7 mouse cellular contexts compared by ENCODE assay signal in genomic region chr11:115859143-115859945, GRCm38 (mm10). TPM values are rescaled to one million over a fixed set of nuclear protein-coding genes. Genes with fewer than 3 reads are reported as not detected.
A peak's percentile ranks its signal among the peaks of the same experiment; 100 is the strongest.
DNase-seq lines count a peak whose midpoint lies in the region; ATAC-seq and TF ChIP-seq lines count a peak whose summit lies in the region.

No protein-coding gene starts in this region.

- peak overlapping the region; percentile 62 for H3K4me2 ChIP-seq in embryonic facial prominence, embryonic 14.5 days (ENCODE audit: low read depth, low read length)
- peak overlapping the region; percentile 60 for H3K4me2 ChIP-seq in limb, embryonic 14.5 days (replicated peaks; ENCODE audit: low read depth, low read length, severe bottlenecking)
- peak overlapping the region; percentile 44 for H3K4me2 ChIP-seq in midbrain, postnatal 0 days (ENCODE audit: low read depth, low read length, poor library complexity, severe bottlenecking)

- H3K9ac ChIP-seq in embryonic facial prominence, embryonic 14.5 days (ENCODE audit: low read depth, low read length) = peak overlapping the region; percentile 51
- H3K9ac ChIP-seq in limb, embryonic 14.5 days (ENCODE audit: low read depth, low read length, severe bottlenecking) = peak overlapping the region; percentile 36
- no peak overlapping the region for H3K9ac ChIP-seq in midbrain, postnatal 0 days (replicated peaks; ENCODE audit: low read length, poor library complexity, severe bottlenecking)

- peaks cover 6% of the 10 kb centered on the region; the same call in 1 of the 2 replicates for H3K4me1 ChIP-seq in embryonic facial prominence, embryonic 14.5 days (ENCODE audit: control insufficient read depth, insufficient read depth, low read length)
- H3K4me1 ChIP-seq in limb, embryonic 14.5 days (ENCODE audit: control insufficient read depth, insufficient read depth, low read length) = no peaks in the 10 kb centered on the region; the same call in 1 of the 2 replicates
- H3K4me1 ChIP-seq in midbrain, postnatal 0 days (ENCODE audit: insufficient read depth, low read length) = no peaks in the 10 kb centered on the region

- peak; percentile 93 for ATAC-seq in embryonic facial prominence, embryonic 14.5 days (ENCODE audit: low read depth)
- peak; percentile 69 for ATAC-seq in limb, embryonic 14.5 days (ENCODE audit: low FRiP score, low read depth)
- peak; percentile 69; the same call in 1 of the 2 replicates for ATAC-seq in midbrain, postnatal 0 days (ENCODE audit: low FRiP score)

- WGBS in embryonic facial prominence, embryonic 14.5 days = 5% methylated on average over 16 of the region's 75 CpGs
- WGBS in limb, embryonic 14.5 days = 2% methylated on average over 46 of the region's 75 CpGs
- WGBS in midbrain, postnatal 0 days = 2% methylated on average over 69 of the region's 75 CpGs

- H3K36me3 ChIP-seq in embryonic facial prominence, embryonic 14.5 days (ENCODE audit: control insufficient read depth, insufficient read depth, low read length) = no peaks in the 10 kb centered on the region
- 0 out of 2 replicates have a peak, but pooled peaks cover 6% of the 10 kb centered on the region for H3K36me3 ChIP-seq in limb, embryonic 14.5 days (ENCODE audit: control insufficient read depth, insufficient read depth, low read length)
- no peaks in the 10 kb centered on the region for H3K36me3 ChIP-seq in midbrain, postnatal 0 days (ENCODE audit: insufficient read depth, low read length)

- H3K27me3 ChIP-seq in embryonic facial prominence, embryonic 14.5 days (replicated peaks; ENCODE audit: control insufficient read depth, insufficient read depth, low read length) = peaks cover 49% of the 10 kb centered on the region
- H3K27me3 ChIP-seq in limb, embryonic 14.5 days (ENCODE audit: control insufficient read depth, insufficient read depth, low read length) = peaks cover 43% of the 10 kb centered on the region
- peaks cover 49% of the 10 kb centered on the region for H3K27me3 ChIP-seq in midbrain, postnatal 0 days (ENCODE audit: insufficient read depth, low read length)

- no peak overlapping the region for H3K27ac ChIP-seq in embryonic facial prominence, embryonic 14.5 days (replicated peaks; ENCODE audit: low read depth, low read length)
- no peak overlapping the region for H3K27ac ChIP-seq in limb, embryonic 14.5 days (replicated peaks; ENCODE audit: low read depth, low read length)
- no peak overlapping the region for H3K27ac ChIP-seq in midbrain, postnatal 0 days (ENCODE audit: low read depth, low read length)

- H3K4me3 ChIP-seq in embryonic facial prominence, embryonic 14.5 days (ENCODE audit: low read depth, low read length) = peak overlapping the region; percentile 41
- peak overlapping the region; percentile 40 for H3K4me3 ChIP-seq in limb, embryonic 14.5 days (replicated peaks; ENCODE audit: low read length)
- peak overlapping the region; percentile 27; the same call in 1 of the 2 replicates for H3K4me3 ChIP-seq in midbrain, postnatal 0 days (ENCODE audit: low read depth, low read length)

- TF ChIP-seq CTCF in midbrain, postnatal 0 days (IDR thresholded peaks at IDR 0.05) = peak; percentile 68

- TF ChIP-seq POLR2A in limb, embryonic 14.5 days (IDR thresholded peaks at IDR 0.05; ENCODE audit: borderline replicate concordance, extremely low read depth, insufficient read depth, insufficient read length) = no peak

- no peaks in the 10 kb centered on the region for H3K9me3 ChIP-seq in embryonic facial prominence, embryonic 14.5 days (ENCODE audit: control insufficient read depth, low read length)
- H3K9me3 ChIP-seq in limb, embryonic 14.5 days (ENCODE audit: control insufficient read depth, low read length) = no peaks in the 10 kb centered on the region
- no peaks in the 10 kb centered on the region for H3K9me3 ChIP-seq in midbrain, postnatal 0 days (ENCODE audit: low read length)

- DNase-seq in adrenal gland, postnatal 4 days (ENCODE audit: low spot score in 2 of 2) = peak; percentile 76 to 84
- DNase-seq in embryonic facial prominence, embryonic 14.5 days (ENCODE audit: low spot score) = peak; percentile 87
- DNase-seq in heart, adult 9 months (ENCODE audit: low spot score in 2 of 2) = peak; percentile 77 to 85
- DNase-seq in kidney, adult 9 months = peak; percentile 88
- DNase-seq in limb, embryonic 14.5 days (ENCODE audit: low spot score) = peak; percentile 79
- peak; percentile 71 for DNase-seq in midbrain, postnatal 0 days (ENCODE audit: low spot score)
- DNase-seq in spleen, postnatal 10 days (ENCODE audit: low spot score in 2 of 2) = peak; percentile 79 to 90

RNA-seq across cellular contexts. Expression of gene Myo15b, which starts 1.1 kb away (rescaled TPM):
- 1 to 10 TPM; 1.1 to 6.8 TPM for total RNA-seq in adrenal gland, postnatal 4 days (2021)
- 0.08 and 0.54 TPM in 2 replicates for polyA plus RNA-seq in embryonic facial prominence, embryonic 14.5 days (2014; fragmentation: Nextera tagmentation; extraction: Ambion mirVana)
- 0.55 and 1.3 TPM in 2 replicates for polyA plus RNA-seq in limb, embryonic 14.5 days (2012; rRNA removed)
- 0.54 and 0.56 TPM in 2 replicates for polyA plus RNA-seq in limb, embryonic 14.5 days (2014; fragmentation: Nextera tagmentation; extraction: Ambion mirVana)
- not detected in 2 replicates for total RNA-seq in midbrain, postnatal 0 days (2014; rRNA removed)
- polyA plus RNA-seq in midbrain, postnatal 0 days (2015; fragmentation: Nextera tagmentation; extraction: Ambion mirVana) = 0.09 and 0.29 TPM in 2 replicates

RNA-seq across cellular contexts. Expression of gene Llgl2, which starts 35.5 kb away (rescaled TPM):
- 10 to 100 TPM; 15.8 to 25.6 TPM for total RNA-seq in adrenal gland, postnatal 4 days (2021)
- polyA plus RNA-seq in embryonic facial prominence, embryonic 14.5 days (2014; fragmentation: Nextera tagmentation; extraction: Ambion mirVana) = 11.9 and 12.1 TPM in 2 replicates
- 11.2 and 12.6 TPM in 2 replicates for polyA plus RNA-seq in limb, embryonic 14.5 days (2012; rRNA removed)
- polyA plus RNA-seq in limb, embryonic 14.5 days (2014; fragmentation: Nextera tagmentation; extraction: Ambion mirVana) = 12.3 and 13.3 TPM in 2 replicates
- 0.99 and 1.0 TPM in 2 replicates for total RNA-seq in midbrain, postnatal 0 days (2014; rRNA removed)
- polyA plus RNA-seq in midbrain, postnatal 0 days (2015; fragmentation: Nextera tagmentation; extraction: Ambion mirVana) = 0.51 and 0.81 TPM in 2 replicates

RNA-seq across cellular contexts. Expression of gene Smim5, which starts 40.4 kb away (rescaled TPM):
- 1 to 10 TPM; 2.1 to 2.3 TPM for total RNA-seq in adrenal gland, postnatal 4 days (2021)
- polyA plus RNA-seq in embryonic facial prominence, embryonic 14.5 days (2014; fragmentation: Nextera tagmentation; extraction: Ambion mirVana) = 16.5 and 20.2 TPM in 2 replicates
- polyA plus RNA-seq in limb, embryonic 14.5 days (2012; rRNA removed) = 9.8 and 10.5 TPM in 2 replicates
- 16.0 and 17.5 TPM in 2 replicates for polyA plus RNA-seq in limb, embryonic 14.5 days (2014; fragmentation: Nextera tagmentation; extraction: Ambion mirVana)
- total RNA-seq in midbrain, postnatal 0 days (2014; rRNA removed) = not detected in 2 replicates
- 1.3 and 1.5 TPM in 2 replicates for polyA plus RNA-seq in midbrain, postnatal 0 days (2015; fragmentation: Nextera tagmentation; extraction: Ambion mirVana)

RNA-seq across cellular contexts. Expression of gene Tsen54, which starts 44.8 kb away (rescaled TPM):
- 10 to 100 TPM; 25.4 to 26.3 TPM for total RNA-seq in adrenal gland, postnatal 4 days (2021)
- polyA plus RNA-seq in embryonic facial prominence, embryonic 14.5 days (2014; fragmentation: Nextera tagmentation; extraction: Ambion mirVana) = 21.2 and 26.8 TPM in 2 replicates
- polyA plus RNA-seq in limb, embryonic 14.5 days (2012; rRNA removed) = 32.6 and 40.0 TPM in 2 replicates
- polyA plus RNA-seq in limb, embryonic 14.5 days (2014; fragmentation: Nextera tagmentation; extraction: Ambion mirVana) = 28.1 and 30.2 TPM in 2 replicates
- total RNA-seq in midbrain, postnatal 0 days (2014; rRNA removed) = 25.0 and 27.7 TPM in 2 replicates
- 14.8 and 15.5 TPM in 2 replicates for polyA plus RNA-seq in midbrain, postnatal 0 days (2015; fragmentation: Nextera tagmentation; extraction: Ambion mirVana)

RNA-seq across cellular contexts. Expression of gene Caskin2, which starts 45.9 kb away (rescaled TPM):
- total RNA-seq in adrenal gland, postnatal 4 days (2021) = 10 to 100 TPM; 59.9 to 61.1 TPM
- 16.2 and 16.8 TPM in 2 replicates for polyA plus RNA-seq in embryonic facial prominence, embryonic 14.5 days (2014; fragmentation: Nextera tagmentation; extraction: Ambion mirVana)
- 34.6 and 44.7 TPM in 2 replicates for polyA plus RNA-seq in limb, embryonic 14.5 days (2012; rRNA removed)
- 17.3 and 21.2 TPM in 2 replicates for polyA plus RNA-seq in limb, embryonic 14.5 days (2014; fragmentation: Nextera tagmentation; extraction: Ambion mirVana)
- total RNA-seq in midbrain, postnatal 0 days (2014; rRNA removed) = 18.5 and 27.9 TPM in 2 replicates
- polyA plus RNA-seq in midbrain, postnatal 0 days (2015; fragmentation: Nextera tagmentation; extraction: Ambion mirVana) = 7.2 and 8.3 TPM in 2 replicates
